Mouse (Mus musculus) splenic B cell, adult 2 months (primary cell): ENCODE results near the gene Hic2.

Experiments used
- DNase-seq: peaks from one replicate; pipeline ENCODE4 v3.0.0-alpha.2; 2011; ENCODE audit warnings: low read depth, low spot score
- H3K27me3 ChIP-seq: 2 replicates; pipeline ENCODE4 v1.6.1; 2012; ENCODE audit warnings: mild to moderate bottlenecking, low read length, moderate library complexity, mixed read lengths; ENCODE audit not compliant: control insufficient read depth, poor library complexity, insufficient read depth, severe bottlenecking
- H3K36me3 ChIP-seq: 2 replicates; pipeline ENCODE4 v1.6.1; 2012; ENCODE audit warnings: mild to moderate bottlenecking, low read length, moderate library complexity, mixed read lengths; ENCODE audit not compliant: control insufficient read depth, poor library complexity, insufficient read depth, severe bottlenecking

Gene Hic2

GRCm38 (mm10) chr16:17232794-17233701 lies at the start of gene Hic2:
Gene Hic2, plus strand, starts transcription at chr16:17233572.
- Histone ChIP-seq H3K27me3 (no peaks in the 10 kb centered on the region), H3K36me3 (no peaks in the 10 kb centered on the region)
- peak; percentile 92 for DNase-seq

GRCm38 (mm10) chr16:17185475-17185874 lies 47.9 kb upstream of the Hic2 start:
- no peaks in the 10 kb centered on the region for H3K36me3 ChIP-seq
- DNase-seq, result no peak
- H3K27me3 ChIP-seq, result no peaks in the 10 kb centered on the region

- no peaks in the 10 kb centered on the region; the same call in 1 of the 2 replicates for H3K36me3 ChIP-seq
- DNase-seq, result no peak
- H3K27me3 ChIP-seq, result no peaks in the 10 kb centered on the region
These were observed 39.5 kb upstream of the Hic2 start for GRCm38 (mm10) chr16:17193823-17194222.

- Histone ChIP-seq H3K27me3 (no peaks in the 10 kb centered on the region), H3K36me3 (no peaks in the 10 kb centered on the region; the same call in 1 of the 2 replicates)
- peak; percentile 32 for DNase-seq
These were observed 33.0 kb upstream of the Hic2 start for GRCm38 (mm10) chr16:17200121-17200952.

- DNase-seq, result peak; percentile 83
- H3K36me3 ChIP-seq, result no peaks in the 10 kb centered on the region; the same call in 1 of the 2 replicates
- H3K27me3 ChIP-seq, result no peaks in the 10 kb centered on the region
These were observed 32.2 kb upstream of the Hic2 start for GRCm38 (mm10) chr16:17200953-17201707.

- no peaks in the 10 kb centered on the region for H3K27me3 ChIP-seq
- no peaks in the 10 kb centered on the region; the same call in 1 of the 2 replicates for H3K36me3 ChIP-seq
- DNase-seq, result no peak
These were observed 31.4 kb upstream of the Hic2 start for GRCm38 (mm10) chr16:17201977-17202376.

GRCm38 (mm10) chr16:17202549-17202948 lies 30.8 kb upstream of the Hic2 start, which contains the start of gene Ube2l3:
Gene Ube2l3, minus strand, starts transcription at chr16:17202649.
- no peak for DNase-seq
- no peaks in the 10 kb centered on the region for H3K27me3 ChIP-seq

GRCm38 (mm10) chr16:17204990-17205389 lies 28.4 kb upstream of the Hic2 start:
- no peaks in the 10 kb centered on the region for H3K36me3 ChIP-seq
- DNase-seq, result peak; percentile 86
- H3K27me3 ChIP-seq, result no peaks in the 10 kb centered on the region

More at GRCm38 (mm10) chr16:17202549-17202948, 30.8 kb upstream of the Hic2 start, which contains the start of gene Ube2l3:
- no peaks in the 10 kb centered on the region; the same call in 1 of the 2 replicates for H3K36me3 ChIP-seq

- peak; percentile 83 for DNase-seq
- no peaks in the 10 kb centered on the region for H3K36me3 ChIP-seq
- no peaks in the 10 kb centered on the region for H3K27me3 ChIP-seq
These were observed 24.7 kb upstream of the Hic2 start, which contains the start of gene Rimbp3 for GRCm38 (mm10) chr16:17208389-17209361. Gene Rimbp3, plus strand, starts transcription at chr16:17208603.

GRCm38 (mm10) chr16:17209404-17209960 lies 23.9 kb upstream of the Hic2 start:
- DNase-seq, result no peak
- Histone ChIP-seq H3K36me3 (no peaks in the 10 kb centered on the region), H3K27me3 (no peaks in the 10 kb centered on the region)

- H3K36me3 ChIP-seq, result no peaks in the 10 kb centered on the region
- DNase-seq, result peak; percentile 93
- H3K27me3 ChIP-seq, result no peaks in the 10 kb centered on the region
These were observed 23.2 kb upstream of the Hic2 start for GRCm38 (mm10) chr16:17209981-17210838.

GRCm38 (mm10) chr16:17216934-17217633 lies 16.3 kb upstream of the Hic2 start:
- no peak for DNase-seq
- no peaks in the 10 kb centered on the region for H3K36me3 ChIP-seq
- H3K27me3 ChIP-seq, result no peaks in the 10 kb centered on the region
